Mouse (Mus musculus): Measurements from ENCODE around the gene Rpl3l. TPM values are rescaled to one million over a fixed set of nuclear protein-coding genes. Genes with fewer than 3 reads are reported as not detected.

The Rpl3l gene
- polyA plus RNA-seq (2015; fragmentation: Nextera tagmentation; extraction: Ambion mirVana) = 1.1 and 1.3 TPM in 2 replicates

GRCm38 (mm10) chr17:24727618-24728017 is at the start of gene Rpl3l:
Rpl3l (plus strand) TSS chr17:24727820.

GRCm38 (mm10) chr17:24689251-24690081 is 38.2 kb upstream of the Rpl3l start, which contains the start of gene Syngr3:
Syngr3 (minus strand) TSS chr17:24689955.

DNA sequence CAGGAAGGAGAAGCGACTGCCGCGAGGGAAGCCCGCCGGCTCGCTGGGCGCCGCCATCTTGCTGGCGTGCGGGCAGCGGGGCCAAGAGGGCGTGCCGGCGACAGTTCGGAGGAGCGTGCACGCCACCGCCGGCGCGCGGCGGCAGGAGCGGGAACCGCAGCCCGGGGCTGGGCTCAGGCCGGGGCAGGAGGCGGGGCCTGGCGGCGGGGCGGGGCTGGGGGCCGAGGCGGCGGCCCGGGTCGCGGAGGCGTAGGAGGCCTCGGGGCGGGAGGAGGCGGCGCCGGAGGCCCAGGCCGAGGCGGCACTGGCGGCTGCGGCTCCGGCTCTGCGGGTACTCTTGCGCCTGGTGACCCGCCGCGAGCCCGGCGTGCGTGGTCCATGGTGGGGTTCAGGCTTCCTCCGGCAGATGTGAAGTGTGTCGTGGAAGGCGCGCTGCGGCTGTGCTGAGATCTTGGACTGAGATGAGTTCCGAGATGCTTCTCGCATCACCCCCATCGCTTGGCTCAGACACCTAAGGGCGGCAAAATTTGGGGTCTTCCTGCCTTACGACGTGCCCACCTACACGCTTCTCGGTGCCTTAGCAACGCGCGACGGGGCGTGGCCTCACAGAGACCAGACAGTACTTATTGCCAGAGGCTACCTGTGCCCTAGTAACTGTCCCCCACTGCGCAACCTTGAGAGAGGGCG is 31.5 kb upstream of the Rpl3l start, which contains the start of the genes Gfer and Noxo1:
TSS of gene Gfer (minus strand) at position 146 of the 687 bp plus-strand sequence.
TSS of gene Noxo1 (plus strand) at position 224 of the 687 bp plus-strand sequence.

GRCm38 (mm10) chr17:24706982-24707800 is 20.4 kb upstream of the Rpl3l start, which contains the start of gene Tbl3:
Tbl3 (minus strand) TSS chr17:24707660.

DNA sequence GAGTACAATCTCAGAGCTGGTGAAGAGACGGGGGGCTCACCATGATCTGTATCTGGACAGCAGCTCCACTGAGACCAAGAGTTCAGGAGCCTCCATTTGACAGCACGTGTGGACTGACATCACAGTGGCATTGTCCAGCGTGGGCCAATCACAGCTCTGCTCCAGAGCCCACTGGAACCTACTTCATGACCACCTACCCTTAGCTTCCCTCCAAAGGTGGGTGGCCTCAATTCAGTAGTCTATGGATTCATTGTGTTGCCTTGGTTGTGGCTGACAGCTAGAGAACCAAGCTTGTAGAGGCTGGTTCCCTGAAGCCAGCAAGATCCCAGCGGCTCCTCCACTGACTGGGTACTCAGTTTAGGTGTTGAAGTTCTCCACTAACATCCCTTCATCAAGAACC is 9.7 kb upstream of the Rpl3l start, which contains the start of the genes Rnf151 and Rps2:
TSS of gene Rnf151 (minus strand) at position 121 of the 400 bp plus-strand sequence.
TSS of gene Rps2 (plus strand) at position 174 of the 400 bp plus-strand sequence.

GRCm38 (mm10) chr17:24724184-24724583 is 3.4 kb upstream of the Rpl3l start, which contains the start of gene Ndufb10:
Ndufb10 (minus strand) TSS chr17:24724478.

DNA sequence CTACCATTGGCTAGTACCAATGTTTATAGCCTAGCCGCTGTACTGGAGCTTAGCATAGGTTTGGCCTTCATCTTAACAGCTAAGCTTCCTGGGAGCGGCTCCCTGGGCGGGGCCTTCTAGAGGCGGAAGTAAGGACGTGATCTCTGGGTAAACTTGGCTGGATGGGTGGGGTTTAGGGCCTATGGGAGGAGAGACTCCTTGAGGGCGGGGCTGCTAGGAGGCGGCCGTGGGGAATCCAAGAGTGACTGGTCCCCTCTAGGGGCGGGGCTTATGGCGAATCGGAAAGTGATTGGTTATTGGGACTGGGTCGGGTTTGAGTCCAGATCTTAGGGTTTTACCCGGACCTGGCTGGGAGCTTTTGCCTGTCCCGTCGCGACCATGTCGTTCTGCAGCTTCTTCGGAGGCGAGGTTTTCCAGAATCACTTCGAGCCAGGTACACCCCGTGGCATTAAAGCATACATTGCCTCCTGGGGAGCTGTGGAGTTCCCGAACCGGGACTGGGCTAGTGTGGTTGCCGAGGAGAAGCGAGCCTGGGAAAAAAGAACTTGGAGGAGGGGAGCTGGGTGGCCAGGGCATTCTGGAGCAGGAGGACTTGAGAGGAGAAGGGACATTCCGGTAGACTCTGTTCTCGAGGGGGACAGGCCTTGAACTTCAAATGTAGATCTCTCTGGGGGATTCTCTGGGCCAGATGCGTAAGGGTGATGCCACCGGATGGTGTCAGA is 8.9 kb downstream of the Rpl3l start, which contains the start of gene Msrb1:
TSS of gene Msrb1 (plus strand) at position 313 of the 722 bp plus-strand sequence.

GRCm38 (mm10) chr17:24752415-24753394 is 25.1 kb downstream of the Rpl3l start, which contains the start of gene Hs3st6:
Hs3st6 (plus strand) TSS chr17:24752988.

Other genes with a start within 250 kb of the Rpl3l start
- gene Mlst8, start 248.7 kb upstream of the Rpl3l start, polyA plus RNA-seq (2015; fragmentation: Nextera tagmentation; extraction: Ambion mirVana) = 14.6 and 17.9 TPM in 2 replicates
- 0.38 and 0.40 TPM in 2 replicates for gene Caskin1, start 239.2 kb upstream of the Rpl3l start, polyA plus RNA-seq (2015; fragmentation: Nextera tagmentation; extraction: Ambion mirVana)
- gene Traf7, start 199.9 kb upstream of the Rpl3l start, polyA plus RNA-seq (2015; fragmentation: Nextera tagmentation; extraction: Ambion mirVana) = 41.7 and 45.4 TPM in 2 replicates
- 1.5 and 2.3 TPM in 2 replicates for gene Rab26, start 193.6 kb upstream of the Rpl3l start, polyA plus RNA-seq (2015; fragmentation: Nextera tagmentation; extraction: Ambion mirVana)
- gene Pkd1, start 178.0 kb upstream of the Rpl3l start, polyA plus RNA-seq (2015; fragmentation: Nextera tagmentation; extraction: Ambion mirVana) = 4.8 and 12.3 TPM in 2 replicates
- 33.4 and 33.5 TPM in 2 replicates for gene Tsc2, start 95.2 kb upstream of the Rpl3l start, polyA plus RNA-seq (2015; fragmentation: Nextera tagmentation; extraction: Ambion mirVana)
- gene Nthl1, start 95.1 kb upstream of the Rpl3l start, polyA plus RNA-seq (2015; fragmentation: Nextera tagmentation; extraction: Ambion mirVana) = 6.9 and 8.2 TPM in 2 replicates
- gene Slc9a3r2, start 77.5 kb upstream of the Rpl3l start, polyA plus RNA-seq (2015; fragmentation: Nextera tagmentation; extraction: Ambion mirVana) = 32.8 and 46.2 TPM in 2 replicates
- 0.44 and 0.54 TPM in 2 replicates for gene Npw, start 69.4 kb upstream of the Rpl3l start, polyA plus RNA-seq (2015; fragmentation: Nextera tagmentation; extraction: Ambion mirVana)
- 9.6 and 9.9 TPM in 2 replicates for gene Zfp598, start 58.1 kb upstream of the Rpl3l start, polyA plus RNA-seq (2015; fragmentation: Nextera tagmentation; extraction: Ambion mirVana)
- gene Syngr3, start 37.9 kb upstream of the Rpl3l start, polyA plus RNA-seq (2015; fragmentation: Nextera tagmentation; extraction: Ambion mirVana) = 0.06 and 0.11 TPM in 2 replicates
- 31.0 and 32.6 TPM in 2 replicates for gene Gfer, start 31.7 kb upstream of the Rpl3l start, polyA plus RNA-seq (2015; fragmentation: Nextera tagmentation; extraction: Ambion mirVana)
- 0.81 and 1.3 TPM in 2 replicates for gene Noxo1, start 31.6 kb upstream of the Rpl3l start, polyA plus RNA-seq (2015; fragmentation: Nextera tagmentation; extraction: Ambion mirVana)
- 35.3 and 37.9 TPM in 2 replicates for gene Tbl3, start 20.2 kb upstream of the Rpl3l start, polyA plus RNA-seq (2015; fragmentation: Nextera tagmentation; extraction: Ambion mirVana)
- not detected in 2 replicates for gene Rnf151, start 9.8 kb upstream of the Rpl3l start, polyA plus RNA-seq (2015; fragmentation: Nextera tagmentation; extraction: Ambion mirVana)
- 1,569 and 1,600 TPM in 2 replicates for gene Rps2, start 9.7 kb upstream of the Rpl3l start, polyA plus RNA-seq (2015; fragmentation: Nextera tagmentation; extraction: Ambion mirVana)
- gene Ndufb10, start 3.3 kb upstream of the Rpl3l start, polyA plus RNA-seq (2015; fragmentation: Nextera tagmentation; extraction: Ambion mirVana) = 212 and 230 TPM in 2 replicates
- 103 and 110 TPM in 2 replicates for gene Msrb1, start 8.8 kb downstream of the Rpl3l start, polyA plus RNA-seq (2015; fragmentation: Nextera tagmentation; extraction: Ambion mirVana)
- not detected in 2 replicates for gene Hs3st6, start 25.2 kb downstream of the Rpl3l start, polyA plus RNA-seq (2015; fragmentation: Nextera tagmentation; extraction: Ambion mirVana)
- gene Meiob, start 76.5 kb downstream of the Rpl3l start, polyA plus RNA-seq (2015; fragmentation: Nextera tagmentation; extraction: Ambion mirVana) = 0.32 and 0.78 TPM in 2 replicates
- 168 and 186 TPM in 2 replicates for gene Hagh, start 112.3 kb downstream of the Rpl3l start, polyA plus RNA-seq (2015; fragmentation: Nextera tagmentation; extraction: Ambion mirVana)
- 54.4 and 61.1 TPM in 2 replicates for gene Fahd1, start 122.5 kb downstream of the Rpl3l start, polyA plus RNA-seq (2015; fragmentation: Nextera tagmentation; extraction: Ambion mirVana)
- 0.08 and 0.21 TPM in 2 replicates for gene Igfals, start 138.2 kb downstream of the Rpl3l start, polyA plus RNA-seq (2015; fragmentation: Nextera tagmentation; extraction: Ambion mirVana)
- gene Nubp2, start 158.5 kb downstream of the Rpl3l start, polyA plus RNA-seq (2015; fragmentation: Nextera tagmentation; extraction: Ambion mirVana) = 73.8 and 78.0 TPM in 2 replicates
- gene Spsb3, start 158.8 kb downstream of the Rpl3l start, polyA plus RNA-seq (2015; fragmentation: Nextera tagmentation; extraction: Ambion mirVana) = 51.9 and 55.4 TPM in 2 replicates
- gene Eme2, start 167.3 kb downstream of the Rpl3l start, polyA plus RNA-seq (2015; fragmentation: Nextera tagmentation; extraction: Ambion mirVana) = 11.8 and 12.7 TPM in 2 replicates
- gene Mrps34, start 167.3 kb downstream of the Rpl3l start, polyA plus RNA-seq (2015; fragmentation: Nextera tagmentation; extraction: Ambion mirVana) = 71.0 and 73.0 TPM in 2 replicates
- gene Nme3, start 168.7 kb downstream of the Rpl3l start, polyA plus RNA-seq (2015; fragmentation: Nextera tagmentation; extraction: Ambion mirVana) = 66.5 and 77.6 TPM in 2 replicates
- 12.6 and 13.3 TPM in 2 replicates for gene Mapk8ip3, start 209.2 kb downstream of the Rpl3l start, polyA plus RNA-seq (2015; fragmentation: Nextera tagmentation; extraction: Ambion mirVana)
- gene Jpt2, start 232.9 kb downstream of the Rpl3l start, polyA plus RNA-seq (2015; fragmentation: Nextera tagmentation; extraction: Ambion mirVana) = 45.9 and 49.2 TPM in 2 replicates